Mouse (Mus musculus): ENCODE results near the gene Lats2.
"Not testable (repeated sequence)": the region's sequence is repeated elsewhere in the genome, so short reads cannot be mapped to it uniquely, and the experiment has no call there.

The Lats2 gene

GRCm38 (mm10) chr14:57656519-57656918 lies 101.7 kb downstream of the Lats2 start:
- in situ Hi-C loops (cut with MboI, MseI), result not testable (repeated sequence)

- in situ Hi-C loops (cut with MboI, MseI), result no loop called here
Observed at GRCm38 (mm10) chr14:57649501-57649900, 108.7 kb downstream of the Lats2 start.

DNA sequence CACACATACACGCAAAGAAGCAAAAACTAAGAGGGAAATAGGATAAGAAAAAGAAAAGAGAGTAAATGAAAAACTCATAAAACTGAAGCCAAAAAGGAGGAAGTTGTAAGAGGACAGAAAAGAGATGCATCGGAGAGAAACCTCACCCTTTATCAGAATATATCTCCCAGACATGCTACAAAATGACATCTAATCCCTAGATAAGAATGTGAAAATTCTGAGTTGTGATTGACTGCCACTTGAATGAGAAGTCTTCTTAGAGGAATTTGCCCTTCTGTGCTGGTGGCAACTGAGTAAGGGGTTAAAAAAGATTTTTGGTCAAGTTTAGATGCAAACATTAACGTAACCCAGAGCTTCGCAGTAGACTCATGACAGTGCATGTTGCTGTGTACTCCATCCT lies 112.0 kb downstream of the Lats2 start:
- in situ Hi-C loops (cut with MboI, MseI), result no loop called here

Measured in T-helper 17 cell (primary cell).